Mouse (Mus musculus) limb, embryonic 11.5 days (tissue): ENCODE data around the gene Rabl6. TPM values are rescaled to one million over a fixed set of nuclear protein-coding genes. Genes with fewer than 3 reads are reported as not detected.
A peak's percentile ranks its signal among the peaks of the same experiment; 100 is the strongest.

Experiments used
- ATAC-seq: fragments of 200-750 bp; cut with Nextera tagmentation; 2 replicates; pipeline ENCODE4 v1.8.0; 2017; ENCODE audit warnings: low read depth; ENCODE audit not compliant: insufficient number of reproducible peaks, low FRiP score, low TSS enrichment
- DNase-seq: peaks from one replicate; pipeline ENCODE4 v3.0.0-alpha.2; 2015; ENCODE audit warnings: low spot score
- H3K27ac ChIP-seq: fragments of 300-500 bp; sonication (generic); replicated peaks from 2 replicates; pipeline ENCODE4 v1.5.1; 2014; ENCODE audit warnings: low read depth, mild to moderate bottlenecking, low read length
- H3K27me3 ChIP-seq: fragments of 300-500 bp; sonication (generic); 2 replicates; pipeline ENCODE4 v1.6.1; 2014; ENCODE audit warnings: mild to moderate bottlenecking, low read length, mixed read lengths; ENCODE audit not compliant: control insufficient read depth, insufficient read depth
- H3K36me3 ChIP-seq: fragments of 300-500 bp; sonication (generic); 2 replicates; pipeline ENCODE4 v1.6.1; 2014; ENCODE audit warnings: mild to moderate bottlenecking, low read length, moderate library complexity, mixed read lengths; ENCODE audit not compliant: control insufficient read depth, insufficient read depth
- H3K4me1 ChIP-seq: fragments of 300-500 bp; sonication (generic); 2 replicates; pipeline ENCODE4 v1.6.1; 2014; ENCODE audit warnings: low read length, mixed read lengths; ENCODE audit not compliant: control insufficient read depth, insufficient read depth
- H3K4me2 ChIP-seq: fragments of 300-500 bp; sonication (generic); 2 replicates; pipeline ENCODE4 v1.6.1; 2014; ENCODE audit warnings: low read depth, mild to moderate bottlenecking, moderate library complexity; ENCODE audit not compliant: severe bottlenecking
- H3K4me3 ChIP-seq: fragments of 300-500 bp; sonication (generic); 2 replicates; pipeline ENCODE4 v1.5.1; 2014; ENCODE audit warnings: low read depth, low read length
- H3K9ac ChIP-seq: fragments of 300-500 bp; sonication (generic); 2 replicates; pipeline ENCODE4 v1.6.1; 2014; ENCODE audit warnings: mild to moderate bottlenecking, low read length
- H3K9me3 ChIP-seq: fragments of 300-500 bp; sonication (generic); 2 replicates; pipeline ENCODE4 v1.6.1; 2016; ENCODE audit warnings: low read length; ENCODE audit not compliant: control insufficient read depth
- WGBS: fragments of 180-500 bp; shearing (Covaris S2); extraction: QIAGEN DNeasy Blood & Tissue Kit; methylation state at CpG from one replicate; pipeline ENCODE4 v1.1.7; 2014; 5-methylcytosine and 5-hydroxymethylcytosine counted together
- polyA plus RNA-seq: library from polyadenylated mRNA; unstranded; fragments of >200 nt; fragmentation: Nextera tagmentation; extraction: Ambion mirVana; gene quantifications from 2 replicates; pipeline ENCODE4 v1.2.1, GENCODE M21; 2014

Gene Rabl6
- polyA plus RNA-seq: 59.3 and 65.6 TPM in 2 replicates

DNA sequence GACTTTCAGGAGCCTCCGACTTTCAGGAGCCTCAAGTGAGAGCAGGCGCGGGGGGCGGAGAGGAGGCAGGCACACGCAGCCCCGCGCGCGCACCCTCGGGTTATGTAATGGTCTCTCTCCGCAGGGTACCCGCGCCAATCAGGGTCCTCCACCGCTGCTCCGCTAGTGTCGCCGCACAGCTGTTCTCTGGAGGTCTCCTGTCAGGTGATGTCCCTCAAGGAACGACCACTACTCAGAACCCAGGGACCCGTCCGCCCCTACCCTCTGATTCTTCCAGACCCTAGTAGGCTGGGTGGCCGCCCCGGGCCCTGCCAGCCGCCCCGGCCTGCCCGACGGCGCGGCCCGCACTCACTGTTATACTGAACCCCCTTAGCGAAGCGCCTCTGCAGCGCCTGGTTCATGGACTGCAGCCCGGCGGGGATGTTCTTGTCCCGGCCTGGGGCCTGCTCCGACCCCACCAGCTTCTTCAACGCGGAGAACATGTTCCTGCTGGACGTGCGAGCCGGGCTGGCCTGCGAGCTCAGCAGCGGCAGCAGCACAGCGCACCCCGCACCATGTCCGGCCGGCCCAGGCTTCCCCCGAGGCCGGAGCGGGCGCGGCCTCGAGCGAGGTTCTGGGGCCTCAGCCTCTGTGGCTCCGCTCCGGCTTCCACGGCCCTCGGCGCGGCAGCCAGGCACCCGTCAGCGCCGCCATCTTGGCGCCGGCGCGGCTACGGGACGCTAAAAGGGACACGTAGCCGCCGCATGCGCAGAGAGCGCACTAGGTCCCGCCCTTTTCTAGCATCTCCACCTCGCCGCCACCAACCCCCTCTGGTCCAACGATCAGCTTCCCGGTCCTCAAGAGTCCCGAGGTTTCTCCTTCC, at the start of gene Rabl6:
Gene Rabl6 (minus strand): TSS at position 761 of the 862 bp plus-strand sequence.
- H3K27me3 ChIP-seq: peaks cover 6% of the 10 kb centered on the region; the same call in 1 of the 2 replicates
- H3K4me1 ChIP-seq: peaks cover 3% of the 10 kb centered on the region
- peak within 1 kb of the TSS; percentile 98 for H3K9ac ChIP-seq
- no peaks in the 10 kb centered on the region for H3K9me3 ChIP-seq
- DNase-seq (peak; percentile 88), ATAC-seq (peak; percentile 84)
- peak within 1 kb of the TSS; percentile 53 for H3K4me2 ChIP-seq
- under 1% methylated on average over 80 of the region's 80 CpGs for WGBS
- H3K36me3 ChIP-seq: no peaks in the 10 kb centered on the region; the same call in 1 of the 2 replicates
- H3K27ac ChIP-seq: peak within 1 kb of the TSS; percentile 93
- H3K4me3 ChIP-seq: peak within 1 kb of the TSS; percentile 99

DNA sequence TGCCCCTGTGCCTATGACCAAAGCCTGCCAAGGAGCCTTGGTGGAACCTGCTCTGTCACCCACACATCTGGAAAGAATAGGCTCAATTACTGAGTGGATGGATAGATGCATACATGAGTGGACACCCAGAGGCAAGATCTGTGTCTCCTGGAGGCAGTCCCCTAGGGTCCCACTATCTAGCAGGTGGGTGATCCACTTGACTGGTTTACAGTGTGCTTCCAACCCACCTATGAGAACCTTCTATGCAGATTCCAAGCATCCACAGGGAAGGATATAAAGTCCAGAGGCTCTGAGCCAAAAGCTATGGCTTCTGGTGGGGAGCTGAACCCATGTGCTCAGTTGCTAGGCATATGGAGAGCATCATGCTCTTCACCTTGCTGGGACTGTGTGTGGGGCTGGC, 49.3 kb upstream of the Rabl6 start, which contains the start of gene Lcn5:
Gene Lcn5 (plus strand): TSS at position 301 of the 400 bp plus-strand sequence.
- DNase-seq: no peak
- Histone ChIP-seq H3K9ac (no peak within 1 kb of the TSS), H3K27me3 (no peaks in the 10 kb centered on the region), H3K36me3 (no peaks in the 10 kb centered on the region), H3K27ac (no peak within 1 kb of the TSS), H3K4me2 (no peak within 1 kb of the TSS), H3K9me3 (no peaks in the 10 kb centered on the region), H3K4me1 (no peaks in the 10 kb centered on the region), H3K4me3 (no peak within 1 kb of the TSS)
- ATAC-seq: no peak

DNA sequence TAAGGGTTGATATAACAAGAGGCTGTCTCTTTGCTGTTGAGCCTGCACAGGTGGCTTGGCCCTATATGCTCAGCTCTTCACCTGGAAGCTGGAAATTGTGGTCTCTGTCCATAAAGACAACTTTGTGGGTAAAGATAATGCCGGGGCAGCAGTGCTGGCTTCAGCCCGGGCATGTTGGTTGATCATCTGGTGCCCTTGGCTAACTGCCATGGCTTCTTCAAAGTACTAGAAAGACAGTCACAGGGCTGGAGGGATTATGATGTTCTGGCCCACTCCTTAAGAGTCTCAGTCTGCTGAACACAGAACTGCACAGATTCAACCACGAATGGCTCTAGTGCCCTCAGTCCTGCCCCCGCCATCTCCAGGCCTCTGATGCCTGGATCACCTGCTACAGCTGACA, 48.9 kb upstream of the Rabl6 start:
- DNase-seq (no peak), ATAC-seq (no peak)
- H3K4me2 ChIP-seq: no peak overlapping the region
- 84% methylated on average over 4 of the region's 4 CpGs for WGBS
- H3K4me3 ChIP-seq: no peak overlapping the region
- H3K36me3 ChIP-seq: no peaks in the 10 kb centered on the region
- no peak overlapping the region for H3K9ac ChIP-seq
- H3K4me1 ChIP-seq: no peaks in the 10 kb centered on the region
- H3K27me3 ChIP-seq: no peaks in the 10 kb centered on the region
- no peaks in the 10 kb centered on the region for H3K9me3 ChIP-seq
- H3K27ac ChIP-seq: no peak overlapping the region

DNA sequence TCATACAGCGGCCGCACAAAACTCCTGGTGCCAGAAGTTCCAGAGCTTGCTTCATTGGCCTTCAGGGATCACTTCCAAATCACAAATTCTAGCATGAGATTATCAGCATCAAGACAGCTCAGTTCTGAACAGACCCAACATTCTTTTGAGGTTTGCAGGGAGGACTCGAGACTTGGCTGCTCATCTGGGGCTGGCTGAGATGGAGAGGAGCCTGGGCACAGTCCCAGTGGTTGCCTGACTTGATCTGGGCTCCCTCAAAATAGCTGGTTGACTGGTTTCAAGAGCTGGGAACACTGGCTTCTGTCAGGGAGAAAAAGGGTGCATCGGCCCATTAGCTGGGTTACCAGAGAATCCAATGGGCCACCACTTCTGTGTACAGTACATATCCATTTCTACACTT, 48.4 kb upstream of the Rabl6 start:
- ATAC-seq (no peak), DNase-seq (no peak)
- no peaks in the 10 kb centered on the region for H3K4me1 ChIP-seq
- no peak overlapping the region for H3K27ac ChIP-seq
- no peaks in the 10 kb centered on the region for H3K9me3 ChIP-seq
- no peak overlapping the region for H3K4me3 ChIP-seq
- no peaks in the 10 kb centered on the region for H3K27me3 ChIP-seq
- H3K36me3 ChIP-seq: no peaks in the 10 kb centered on the region
- H3K9ac ChIP-seq: no peak overlapping the region
- H3K4me2 ChIP-seq: no peak overlapping the region
- WGBS: 80% methylated on average over 4 of the region's 4 CpGs

DNA sequence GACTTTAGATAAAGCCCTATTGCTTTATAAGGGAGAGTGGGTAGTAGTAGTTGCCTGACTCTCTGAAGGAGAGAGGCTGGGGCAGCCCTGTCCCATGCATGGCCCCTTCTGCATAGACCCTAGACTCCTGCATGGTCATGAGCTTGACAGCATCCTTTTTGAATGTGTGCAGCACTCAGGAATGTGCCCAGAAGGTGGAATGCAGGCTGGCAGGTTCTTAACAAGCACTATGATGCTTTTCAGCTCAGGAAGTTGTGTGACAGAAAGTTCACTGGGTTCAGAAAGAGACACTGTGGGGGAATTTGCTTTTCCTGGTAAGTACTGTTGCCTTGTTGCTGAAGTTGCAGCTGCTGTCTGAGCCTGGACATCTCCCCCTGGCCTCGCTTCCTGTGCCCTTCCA, 46.2 kb upstream of the Rabl6 start:
- H3K4me3 ChIP-seq: no peak overlapping the region
- no peaks in the 10 kb centered on the region for H3K9me3 ChIP-seq
- ATAC-seq: no peak
- H3K9ac ChIP-seq: no peak overlapping the region
- no peaks in the 10 kb centered on the region for H3K36me3 ChIP-seq
- DNase-seq: no peak
- H3K4me2 ChIP-seq: no peak overlapping the region
- no peak overlapping the region for H3K27ac ChIP-seq
- H3K4me1 ChIP-seq: no peaks in the 10 kb centered on the region
- no peaks in the 10 kb centered on the region for H3K27me3 ChIP-seq
- 59% methylated on average over 1 of the region's 1 CpGs for WGBS

DNA sequence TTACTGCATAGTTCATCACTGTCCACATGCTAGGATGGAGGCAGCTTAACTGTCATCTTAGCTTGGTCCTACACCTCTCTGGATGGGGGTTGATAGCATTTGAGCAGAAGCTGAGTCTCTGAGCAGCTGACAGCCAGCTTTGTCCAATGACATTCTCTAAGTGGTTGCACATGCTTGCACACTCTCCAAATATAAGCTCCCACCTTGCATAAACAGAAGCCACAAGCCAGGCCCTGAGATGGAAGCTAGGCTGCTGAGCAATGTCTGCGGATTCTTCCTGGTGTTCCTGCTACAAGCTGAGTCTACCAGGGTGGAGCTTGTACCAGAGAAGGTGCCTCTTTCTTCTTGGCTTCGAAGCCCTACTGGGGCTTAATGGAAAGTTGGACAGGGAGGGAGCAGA, 44.6 kb upstream of the Rabl6 start, which contains the start of gene Lcn8:
Gene Lcn8 (plus strand): TSS at position 219 of the 400 bp plus-strand sequence.
- no peaks in the 10 kb centered on the region for H3K9me3 ChIP-seq
- H3K4me1 ChIP-seq: no peaks in the 10 kb centered on the region
- no peaks in the 10 kb centered on the region for H3K36me3 ChIP-seq
- no peak within 1 kb of the TSS for H3K4me2 ChIP-seq
- no peaks in the 10 kb centered on the region for H3K27me3 ChIP-seq
- ATAC-seq: no peak
- no peak within 1 kb of the TSS for H3K9ac ChIP-seq
- no peak within 1 kb of the TSS for H3K4me3 ChIP-seq
- no peak within 1 kb of the TSS for H3K27ac ChIP-seq
- WGBS: 79% methylated on average over 2 of the region's 2 CpGs
- DNase-seq: no peak

DNA sequence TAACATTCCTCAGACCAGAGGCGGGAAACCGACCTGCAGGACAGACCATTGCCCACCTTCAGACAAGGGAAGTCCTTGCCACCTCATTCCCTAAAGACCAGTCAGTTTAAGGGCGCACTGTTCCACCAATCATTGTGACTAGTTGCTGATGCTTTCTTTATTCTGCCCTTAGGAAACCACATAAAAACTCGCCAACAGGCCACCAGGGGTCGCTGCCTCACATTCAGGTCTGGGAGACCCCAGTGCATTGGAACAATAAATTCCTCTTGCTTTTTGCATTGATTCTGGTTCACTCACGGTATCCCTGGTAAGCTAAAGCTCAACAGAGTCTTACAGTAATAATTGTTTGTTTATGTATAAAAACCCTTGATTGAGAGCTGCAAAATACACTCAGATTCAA, 31.6 kb upstream of the Rabl6 start:
- WGBS: 12% methylated on average over 6 of the region's 6 CpGs
- no peak overlapping the region for H3K4me2 ChIP-seq
- H3K36me3 ChIP-seq: no peaks in the 10 kb centered on the region
- H3K27me3 ChIP-seq: no peaks in the 10 kb centered on the region
- no peaks in the 10 kb centered on the region for H3K4me1 ChIP-seq
- no peak overlapping the region for H3K4me3 ChIP-seq
- no peak for ATAC-seq
- no peak overlapping the region for H3K9ac ChIP-seq
- H3K27ac ChIP-seq: no peak overlapping the region
- H3K9me3 ChIP-seq: no peaks in the 10 kb centered on the region
- peak; percentile 79 for DNase-seq

DNA sequence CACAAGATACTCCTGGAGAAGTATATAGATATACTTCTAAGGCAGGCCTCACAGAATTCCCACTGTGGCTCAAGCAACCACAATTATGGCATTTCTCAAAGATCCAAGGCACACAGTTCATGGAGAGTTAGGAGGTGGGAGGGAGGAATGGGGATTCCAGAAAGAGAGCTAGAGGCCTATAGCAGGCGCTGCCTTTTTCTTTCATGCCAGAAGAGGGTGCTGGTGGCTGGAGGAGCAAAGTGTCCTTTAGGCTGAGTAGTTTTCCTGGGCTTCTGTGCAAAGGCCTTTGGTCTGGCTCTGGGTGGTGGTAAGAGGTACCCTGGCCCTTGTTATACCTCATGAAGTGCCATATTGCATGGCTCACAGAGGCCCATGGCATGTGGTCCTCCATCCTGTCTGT, 25.7 kb upstream of the Rabl6 start:
- H3K36me3 ChIP-seq: no peaks in the 10 kb centered on the region
- no peak overlapping the region for H3K4me3 ChIP-seq
- WGBS: 53% methylated on average over 1 of the region's 1 CpGs
- no peak overlapping the region for H3K4me2 ChIP-seq
- no peak for DNase-seq
- H3K9ac ChIP-seq: no peak overlapping the region
- ATAC-seq: no peak
- H3K27ac ChIP-seq: no peak overlapping the region
- H3K4me1 ChIP-seq: no peaks in the 10 kb centered on the region
- no peaks in the 10 kb centered on the region for H3K9me3 ChIP-seq
- no peaks in the 10 kb centered on the region for H3K27me3 ChIP-seq
